Mouse (Mus musculus) left cerebral cortex, postnatal 10 days (tissue): Measurements from ENCODE around the gene Gm20604. TPM values are rescaled to one million over a fixed set of nuclear protein-coding genes. Genes with fewer than 3 reads are reported as not detected.

Experiments
- DNase-seq, 2 experiments: peaks; one replicate each; pipeline ENCODE4 v3.0.0; 2021 to 2022; ENCODE audit warnings: low spot score in 2 of 2, mixed read lengths in 1 of 2; ENCODE audit errors: extremely low spot score in 1 of 2
- intact Hi-C: fragments of 180-260 bp; cut with DNase I; formaldehyde crosslinking; loops from one replicate; pipeline ENCODE4 v1.15.1; 2025
- total RNA-seq, 2 experiments: library from RNA; stranded (reverse); gene quantifications; 2 replicates each; pipeline ENCODE4 v1.2.3; 2021

Gm20604 gene
- total RNA-seq, 2 experiments from 2014 or later, result 22.9 to 23.0 TPM

DNA sequence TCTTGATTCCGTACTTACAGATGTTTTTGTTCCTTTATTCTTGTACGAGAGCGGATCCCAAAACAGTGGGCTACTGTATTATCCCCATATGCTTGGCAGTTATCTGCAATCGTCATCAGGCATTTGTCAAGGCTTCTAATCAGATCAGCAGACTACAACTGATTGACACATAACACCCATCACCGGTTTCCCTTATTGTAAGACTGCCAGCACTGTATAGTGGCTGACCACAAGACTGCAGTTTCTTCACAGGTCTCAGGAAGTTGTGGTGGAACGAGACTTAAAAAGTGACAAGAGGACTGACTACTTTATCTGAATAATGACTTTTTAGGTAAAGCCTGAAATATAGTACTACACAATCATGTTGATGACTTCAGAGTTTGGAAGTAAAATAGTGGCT lies 13.6 kb downstream of the Gm20604 start:
- intact Hi-C loops, result no loop called here
- no peak for DNase-seq

DNA sequence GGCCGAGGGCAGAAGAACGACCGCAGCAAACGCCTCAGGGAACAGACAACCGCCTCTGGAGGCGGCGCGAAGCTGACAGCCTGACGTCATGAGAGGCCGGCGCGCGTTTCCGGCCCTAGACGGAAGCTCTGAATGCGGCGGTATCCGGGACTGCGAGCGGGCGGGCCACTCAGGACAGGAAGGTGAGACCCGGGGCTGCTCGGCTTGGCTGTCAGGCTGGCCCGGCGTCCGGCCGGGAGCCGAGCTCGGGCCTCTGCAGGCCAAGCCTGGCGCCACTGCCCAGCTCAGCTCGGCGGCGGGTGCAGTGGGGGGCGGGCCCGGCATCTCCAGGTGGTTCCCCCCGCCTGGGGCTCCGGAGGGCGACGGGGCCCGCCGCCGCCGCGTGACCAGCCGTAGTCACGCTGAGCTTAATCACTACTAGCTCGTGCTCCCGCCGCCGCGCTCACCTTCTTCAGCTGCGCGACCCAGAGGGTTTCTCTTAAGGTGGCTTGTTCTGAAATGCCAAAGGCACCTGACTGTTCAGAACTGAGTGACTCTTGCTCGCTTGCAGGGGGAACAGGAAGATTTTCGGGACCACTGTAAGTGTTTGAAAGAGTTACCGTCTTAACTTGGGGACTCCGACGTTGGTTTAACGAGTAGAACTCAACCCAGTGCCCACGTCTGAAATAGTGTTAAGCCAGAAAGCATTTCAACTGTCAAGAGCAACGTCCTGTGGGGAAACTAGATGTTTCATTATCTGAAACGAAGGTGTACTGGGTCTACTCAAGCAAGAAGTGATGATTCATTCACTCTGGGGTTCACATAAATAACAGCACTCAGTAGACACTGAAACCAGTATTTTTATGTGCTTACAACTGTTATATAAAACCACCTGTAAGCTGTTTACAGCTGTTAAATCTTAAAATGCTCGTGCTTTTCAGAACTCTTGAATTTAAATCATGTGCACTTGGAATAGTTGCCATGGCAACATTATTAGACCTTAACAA lies 14.6 kb downstream of the Gm20604 start, which contains the start of the genes Moap1 and Tmem251:
Gene Moap1, minus strand, starts transcription at position 73 of the 986 bp plus-strand sequence.
Gene Tmem251, plus strand, starts transcription at position 174 of the 986 bp plus-strand sequence.
- intact Hi-C loops, result no loop called here
- peak; percentile 88 to 94 for DNase-seq

DNA sequence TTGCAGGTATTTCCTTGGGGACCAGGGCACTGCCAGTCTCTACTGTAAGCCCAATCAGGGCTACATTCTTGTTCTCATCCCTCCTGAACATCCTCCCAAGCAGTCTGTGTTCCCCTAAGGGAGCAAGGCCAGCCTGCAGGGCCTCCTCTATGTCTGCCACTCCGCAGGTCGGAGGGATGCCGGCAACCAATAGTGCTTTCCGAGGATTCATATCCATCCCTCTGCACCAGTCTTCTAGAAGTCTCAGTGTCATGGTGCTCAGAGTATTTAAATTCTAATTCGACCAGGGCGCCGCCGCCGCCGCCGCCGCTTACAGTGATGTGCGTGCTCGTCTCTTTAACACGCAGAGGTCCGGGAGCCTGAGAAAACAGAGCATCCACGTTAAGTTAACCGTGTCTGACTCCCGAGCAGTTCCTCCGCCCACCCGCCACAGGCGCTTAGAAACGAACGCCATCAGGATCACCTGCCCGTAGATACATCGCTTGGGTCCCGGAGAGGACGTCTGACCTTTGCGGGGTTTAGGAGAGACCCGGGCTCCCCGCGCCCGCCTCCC lies 15.4 kb downstream of the Gm20604 start:
- DNase-seq, result no peak
- intact Hi-C loops, result no loop called here

DNA sequence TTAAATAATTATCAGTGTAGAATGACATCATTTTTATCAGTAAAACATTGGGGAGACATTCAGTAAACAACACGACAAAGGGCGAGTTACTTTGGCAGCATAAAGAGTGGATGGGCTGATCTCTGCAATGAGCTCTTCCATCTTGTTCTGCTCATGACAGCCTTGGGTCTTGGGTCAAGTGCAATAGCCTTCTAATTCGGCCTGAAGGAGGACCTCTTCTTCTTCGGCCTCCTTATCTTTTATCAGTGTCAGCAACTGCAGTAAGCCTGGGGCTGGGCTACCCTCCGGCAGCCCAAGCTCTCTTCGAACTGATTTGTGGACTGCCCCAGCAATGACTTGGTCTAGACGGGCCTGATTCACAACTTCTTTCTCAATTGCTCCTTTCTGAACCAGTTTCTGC lies 16.4 kb downstream of the Gm20604 start:
- DNase-seq, result no peak
- intact Hi-C loops, result no loop called here

DNA sequence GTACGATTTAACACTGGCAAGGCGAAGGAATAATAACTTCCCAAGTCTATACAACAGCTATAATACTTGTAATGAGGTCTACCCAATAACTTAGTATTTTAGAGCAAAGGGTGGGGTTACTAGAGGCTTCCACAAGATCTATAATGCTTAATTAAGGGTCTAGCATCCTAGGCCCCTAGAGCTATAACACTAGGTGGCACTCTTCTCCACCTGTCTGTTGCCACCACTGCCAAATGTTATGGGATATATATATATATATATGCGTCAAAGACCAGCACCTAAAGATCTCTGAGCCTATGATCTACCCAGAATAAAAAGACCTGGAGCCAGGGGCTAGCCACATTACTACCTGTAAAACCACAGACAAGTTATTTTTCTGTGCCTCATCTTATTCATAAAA lies 18.2 kb downstream of the Gm20604 start:
- DNase-seq, result no peak
- intact Hi-C loops, result no loop called here

DNA sequence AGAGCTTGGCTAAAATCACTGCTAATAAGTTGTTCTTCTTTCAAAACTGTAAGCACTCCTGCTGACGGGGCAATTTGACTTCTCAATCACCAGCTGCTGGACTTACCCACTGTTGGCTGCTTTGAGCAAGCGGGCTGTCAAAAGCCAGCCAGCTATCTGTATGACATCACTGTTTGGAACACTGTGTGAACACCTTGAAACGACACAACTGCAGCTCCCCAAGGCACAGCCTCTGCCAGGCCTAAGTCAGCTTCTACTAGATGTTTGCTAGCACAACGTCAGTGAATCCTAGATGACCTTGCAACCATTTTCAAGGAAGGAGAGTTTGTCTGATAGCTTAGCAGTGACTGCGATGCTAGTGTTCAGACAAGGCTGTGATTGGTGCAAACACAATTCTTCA lies 19.4 kb downstream of the Gm20604 start:
- intact Hi-C loops, result no loop called here
- DNase-seq, result no peak

DNA sequence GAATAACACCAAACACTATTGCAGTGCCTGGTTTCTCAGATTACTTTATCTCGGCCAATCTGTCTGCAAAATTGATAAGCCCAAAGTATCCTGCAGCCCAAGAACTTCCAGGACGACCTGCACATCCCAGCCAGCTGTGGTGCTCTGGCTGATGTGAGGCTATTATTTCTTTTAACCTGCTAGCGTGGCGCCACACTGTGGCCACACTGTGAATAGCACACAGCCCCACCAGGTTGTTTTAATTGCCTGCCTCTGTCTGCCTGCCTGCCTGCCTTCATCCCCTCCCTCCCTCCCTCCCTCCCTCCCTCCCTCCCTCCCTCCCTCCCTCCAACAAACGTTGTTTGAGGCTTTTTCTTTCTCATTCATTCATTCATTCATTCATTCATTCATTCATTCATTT lies 25.1 kb downstream of the Gm20604 start:
- peak in 1 of 2 experiments; percentile 61 for DNase-seq
- intact Hi-C loops, result no loop called here

DNA sequence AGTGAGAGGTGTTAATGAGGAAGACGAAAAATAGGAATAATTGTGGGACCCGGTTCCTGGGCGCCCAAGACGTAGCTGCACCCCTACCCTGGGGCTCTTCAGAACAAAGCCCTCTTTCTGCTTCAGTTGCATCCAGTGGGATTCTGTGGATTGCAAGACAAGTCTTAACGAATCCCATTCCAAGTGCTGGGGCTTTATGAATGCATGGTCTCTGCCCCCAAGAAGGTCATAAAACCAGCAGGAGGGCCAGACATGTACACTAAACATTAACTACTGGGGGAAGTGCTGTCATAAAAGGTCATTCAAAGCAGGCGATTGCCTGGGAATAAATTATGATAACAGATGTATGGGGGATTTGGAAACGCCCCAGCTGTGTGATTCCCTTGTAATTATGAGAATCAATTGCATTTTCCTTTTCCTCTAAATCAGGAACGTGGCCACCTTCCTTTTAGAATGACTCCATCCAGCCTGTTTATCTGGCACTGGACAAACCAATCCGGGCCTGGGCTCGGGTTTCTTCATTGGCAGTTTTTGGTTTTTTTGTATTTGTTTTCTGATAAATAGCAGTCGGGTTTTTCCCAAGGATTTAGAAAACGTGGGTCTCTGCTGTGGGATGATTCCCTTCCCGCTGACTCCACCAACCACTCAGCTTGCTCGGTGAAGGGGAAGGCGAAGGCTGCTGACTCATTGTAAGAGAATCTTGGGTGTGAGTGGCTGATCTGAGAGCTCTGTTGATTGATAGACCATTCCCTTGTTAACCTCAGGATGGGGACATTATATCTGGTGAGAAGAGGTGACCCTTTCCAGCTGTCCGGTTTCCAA lies 27.5 kb downstream of the Gm20604 start:
- no peak for DNase-seq
- intact Hi-C loops, result no loop called here

DNA sequence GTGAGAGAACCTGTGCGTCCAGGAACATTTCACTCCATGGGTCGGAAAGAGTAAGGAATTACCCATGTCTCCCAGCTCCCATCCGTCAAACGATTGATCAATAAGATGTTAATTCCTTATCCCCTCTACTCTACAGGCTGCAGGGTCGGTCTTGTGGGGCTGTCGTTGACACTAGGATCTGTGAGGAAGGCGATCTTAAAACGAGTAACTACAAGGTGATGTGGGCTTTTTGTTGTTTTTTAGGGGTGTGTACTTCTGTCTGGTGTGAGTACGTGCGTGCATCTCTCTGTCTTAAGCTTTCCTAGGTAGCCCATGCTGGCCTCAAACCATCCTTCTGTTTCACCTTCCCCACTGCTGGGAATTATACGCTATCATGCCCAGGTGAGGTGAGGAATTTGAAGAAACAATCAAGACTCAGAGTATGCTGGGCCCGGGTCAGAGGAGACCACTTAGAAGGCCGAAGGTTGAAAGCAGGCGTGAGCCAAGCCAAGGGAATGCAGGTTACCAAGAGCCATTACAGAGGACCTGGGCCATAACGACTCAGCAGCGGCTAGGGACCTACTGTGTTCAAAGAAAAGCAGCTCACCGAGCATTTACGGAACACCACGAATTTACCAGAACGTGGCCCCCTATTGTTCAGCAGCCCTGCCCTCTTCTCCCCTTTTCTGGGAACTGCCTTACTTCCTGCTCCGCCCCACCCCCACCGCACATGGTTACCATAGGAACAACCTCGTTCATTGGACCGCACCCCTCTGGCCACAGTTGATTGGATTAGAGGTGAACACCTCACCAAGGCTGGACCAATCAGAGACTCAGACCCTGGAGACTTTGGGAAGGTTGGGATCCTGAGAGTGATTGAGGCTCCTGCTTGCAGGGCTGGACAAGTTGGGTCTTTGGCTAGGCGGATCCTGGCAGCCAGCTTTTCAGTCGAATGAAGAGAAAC lies 28.3 kb downstream of the Gm20604 start:
- intact Hi-C loops, result no loop called here

DNA sequence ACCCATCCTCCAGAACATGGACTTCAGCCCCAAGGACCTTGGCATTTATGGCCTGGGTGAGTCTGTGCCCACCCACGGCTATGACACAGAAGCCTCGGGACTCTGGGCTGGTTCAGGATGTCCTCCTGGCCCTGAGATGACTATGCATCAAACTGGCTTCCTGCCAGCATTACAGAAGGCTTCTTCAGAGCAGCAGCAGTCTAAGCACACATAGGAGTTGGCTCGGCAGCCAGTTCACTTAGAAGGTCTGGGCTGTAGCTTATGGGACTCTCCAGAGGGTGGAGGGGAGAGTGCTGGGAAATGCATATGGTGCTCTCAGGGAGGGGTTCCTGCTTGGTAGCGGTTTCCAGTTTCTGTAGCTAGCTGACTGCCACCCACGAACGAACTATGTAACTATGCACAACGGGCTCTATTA lies 32.7 kb downstream of the Gm20604 start:
- intact Hi-C loops, result no loop called here
- no peak for DNase-seq

More for the DNA sequence above, 28.3 kb downstream of the Gm20604 start:
- peak; percentile 80 to 87 for DNase-seq

DNA sequence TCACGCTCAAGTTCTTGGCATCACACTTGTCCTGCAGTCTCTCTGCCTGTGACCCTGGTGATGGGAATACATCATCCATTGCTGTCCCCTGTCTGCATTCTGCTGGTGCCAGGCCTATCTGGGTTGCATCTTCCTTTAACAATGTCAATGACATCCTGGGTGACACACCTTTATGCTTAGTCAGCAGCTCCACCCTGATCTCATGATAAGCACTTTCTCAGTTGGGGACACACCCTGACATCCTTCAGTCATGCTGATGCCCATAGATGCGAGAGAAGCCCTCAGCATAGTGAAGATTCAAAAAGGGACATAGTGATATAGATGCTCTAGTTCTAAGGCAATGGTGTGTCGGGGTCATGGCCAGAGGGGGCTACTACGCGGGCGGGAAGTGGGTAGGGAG lies 33.3 kb downstream of the Gm20604 start:
- no peak for DNase-seq
- intact Hi-C loops, result no loop called here

DNA sequence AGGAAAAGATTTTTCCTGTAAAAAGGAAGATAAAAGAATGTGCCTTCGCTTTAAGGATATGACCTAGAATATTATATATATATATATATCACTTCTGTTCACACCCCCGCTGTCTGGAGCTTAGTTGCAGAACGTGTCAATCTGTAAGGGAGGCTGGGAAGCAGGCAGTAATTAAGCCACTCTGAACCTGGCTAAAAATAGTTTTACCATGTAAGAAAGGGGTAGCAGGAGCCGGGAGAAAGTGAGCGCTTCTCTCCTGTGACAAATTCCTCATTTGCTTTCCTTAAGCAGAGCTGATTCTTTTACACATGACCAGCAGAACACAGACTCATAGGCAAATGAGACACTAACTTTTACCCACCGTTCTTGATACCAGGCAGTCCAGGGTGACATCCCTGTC lies 34.6 kb downstream of the Gm20604 start:
- DNase-seq, result no peak
- intact Hi-C loops, result no loop called here

DNA sequence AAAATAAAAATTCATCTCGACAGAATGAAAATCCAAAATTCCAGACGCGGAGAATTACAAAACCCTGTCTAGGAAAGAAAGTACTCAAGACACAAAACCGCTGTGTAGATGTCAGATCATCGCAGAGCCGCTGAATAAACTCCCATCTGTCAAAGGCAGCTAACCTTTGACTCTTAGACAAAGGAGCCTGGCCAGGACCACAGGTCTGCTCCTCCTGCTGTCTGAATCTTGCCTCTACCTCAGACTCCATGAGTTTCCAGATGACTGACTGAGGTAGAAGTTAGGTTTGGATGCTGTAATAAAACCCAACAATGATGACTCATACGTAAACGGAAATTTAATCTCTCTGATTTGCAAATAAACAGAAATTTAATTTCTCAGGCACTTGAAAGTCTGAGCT lies 35.5 kb downstream of the Gm20604 start:
- intact Hi-C loops, result no loop called here
- DNase-seq, result no peak

DNA sequence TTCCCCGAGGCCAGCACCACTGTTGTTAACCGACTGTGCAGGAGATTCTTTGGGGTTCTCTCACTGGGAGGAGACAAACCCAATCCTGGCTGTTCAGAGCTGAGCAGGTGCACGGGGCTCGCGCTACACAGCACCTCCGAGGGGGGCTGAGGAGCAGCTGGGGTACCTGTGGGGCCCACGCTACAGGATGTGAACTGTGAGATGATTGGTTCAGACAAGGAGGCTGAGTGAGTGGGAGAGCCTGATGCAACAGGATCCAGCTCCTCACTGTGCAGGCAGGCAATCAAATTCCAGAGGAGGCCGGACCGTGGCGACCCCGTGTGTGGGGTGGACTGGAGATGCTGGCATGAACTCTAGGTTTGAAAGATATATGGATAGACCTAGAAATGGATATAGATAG lies 36.0 kb downstream of the Gm20604 start:
- DNase-seq, result no peak
- intact Hi-C loops, result no loop called here

DNA sequence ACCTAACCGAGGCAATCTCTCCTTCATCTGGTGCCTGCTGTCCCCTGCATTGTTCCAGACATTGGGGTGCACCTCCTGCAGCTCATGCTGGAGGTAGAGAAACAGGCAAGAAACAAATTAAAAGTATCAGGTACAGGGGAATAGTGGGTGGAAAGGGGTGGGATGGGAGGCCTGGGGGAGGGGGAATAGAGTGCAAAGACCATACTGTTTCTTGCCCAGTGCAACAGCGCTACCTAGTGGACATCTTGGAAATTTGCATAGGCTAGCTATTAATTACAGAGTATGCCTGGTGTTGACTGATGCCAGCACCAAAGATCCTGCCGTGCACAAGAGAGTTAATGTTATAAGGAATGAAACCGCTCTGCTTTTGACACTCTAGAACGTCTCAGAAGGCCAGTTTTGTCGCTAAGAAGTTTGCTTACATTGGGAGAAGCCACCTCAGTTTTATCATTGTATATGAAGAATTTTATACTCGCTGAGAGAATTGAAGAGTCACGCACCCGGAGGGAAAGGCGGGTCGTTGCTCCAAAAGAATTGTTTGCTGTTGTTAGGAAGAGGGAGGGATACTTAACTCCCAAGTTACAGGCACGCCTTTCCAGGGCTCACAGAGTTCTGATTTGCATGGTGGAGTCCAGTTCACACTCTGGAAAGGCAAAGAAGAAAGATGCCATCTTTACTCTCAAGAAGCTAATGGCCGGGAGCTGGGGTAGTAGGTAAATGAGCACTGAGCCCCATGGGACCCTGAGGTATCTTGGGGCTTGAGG lies 38.7 kb downstream of the Gm20604 start:
- no peak for DNase-seq
- intact Hi-C loops, result loop anchor here (5.0 to 10.0 kb wide), 3 partner anchors 142 to 322 kb away; no protein-coding TSS in a partner anchor

DNA sequence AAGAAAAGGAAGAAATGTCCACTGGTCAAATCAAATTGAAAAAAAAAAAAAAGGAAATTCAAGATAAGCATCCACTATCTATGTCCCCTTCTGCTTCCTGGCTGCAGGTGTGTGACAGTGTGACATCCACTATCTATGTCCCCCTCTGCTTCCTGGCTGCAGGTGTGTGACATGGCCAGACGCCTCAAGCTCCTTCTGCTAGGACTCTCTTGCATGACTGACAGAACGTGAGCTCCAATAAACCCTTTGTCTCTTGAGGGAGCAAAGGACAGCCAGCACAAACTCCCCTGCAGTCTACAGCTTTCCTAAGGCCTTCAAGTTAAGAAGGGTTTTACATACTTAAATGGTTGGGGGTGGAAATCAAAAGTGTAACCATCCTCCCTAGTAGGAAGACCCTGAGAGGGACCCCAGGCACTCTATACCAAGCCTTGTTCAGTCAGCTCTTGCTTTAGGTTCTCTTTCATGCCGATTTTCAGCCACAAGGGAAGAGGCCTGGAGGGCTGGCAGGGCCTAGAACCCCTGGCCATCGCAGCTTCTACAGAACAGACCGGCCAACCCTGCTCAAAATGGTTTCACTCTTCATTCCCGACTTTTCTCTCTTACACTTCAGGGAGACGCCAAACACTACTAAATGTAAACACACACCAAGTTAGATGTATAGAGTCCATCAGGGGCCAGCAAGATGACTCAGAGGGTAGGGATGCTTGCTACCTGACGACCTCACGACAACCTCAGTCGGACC lies 43.6 kb downstream of the Gm20604 start:
- intact Hi-C loops, result loop anchor here (5.0 to 10.0 kb wide), 3 partner anchors 138 to 318 kb away; no protein-coding TSS in a partner anchor
- no peak for DNase-seq

DNA sequence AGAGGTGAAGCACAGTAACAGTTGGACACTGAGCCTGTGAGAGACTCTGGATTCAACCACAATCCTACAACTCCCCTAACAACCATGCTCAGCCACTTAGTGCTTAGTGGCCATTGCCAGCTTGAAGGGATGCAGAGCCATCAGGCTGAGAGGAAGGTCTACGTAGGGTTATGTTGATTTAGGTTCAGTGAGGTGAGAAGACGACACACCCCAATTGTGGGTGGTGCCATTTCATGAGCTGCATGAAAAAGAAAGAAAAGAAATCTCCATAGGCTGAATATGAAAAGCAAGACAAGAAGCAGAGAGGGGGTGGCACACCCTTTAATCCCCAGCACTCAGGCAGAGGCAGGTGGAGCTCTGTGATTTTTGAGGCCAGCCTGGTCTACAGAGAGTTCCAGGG lies 44.4 kb downstream of the Gm20604 start:
- intact Hi-C loops, result loop anchor here (10.0 kb wide), 1 partner anchor 209 kb away; no protein-coding TSS in a partner anchor
- no peak for DNase-seq
